In the genomic region with DNA sequence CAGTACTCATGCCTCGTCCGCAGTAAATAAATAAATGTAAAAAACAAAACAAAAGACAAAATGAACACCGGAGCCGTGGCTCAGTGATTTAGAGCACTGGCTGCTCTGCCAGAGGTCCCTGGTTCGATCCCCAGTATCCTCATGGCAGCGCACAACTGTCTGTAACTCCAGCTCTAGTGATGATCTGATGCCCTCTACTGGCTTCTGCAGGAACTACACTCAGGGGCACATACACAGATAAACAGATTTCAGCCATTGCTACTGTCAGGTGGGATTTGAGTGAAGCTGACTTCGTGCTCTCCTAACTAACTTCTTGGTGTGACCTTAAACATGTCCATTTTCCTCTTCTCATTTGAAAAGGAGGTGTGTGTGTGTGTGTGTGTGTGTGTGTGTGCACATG, we compare ENCODE assay signal across 21 mouse cellular contexts.
DNase-seq lines count a peak whose midpoint lies in the region; ATAC-seq and TF ChIP-seq lines count a peak whose summit lies in the region.
"Had no signal": no experiment of that assay in that cellular context is flagged by ENCODE, and none has a peak within 500 bp of the region (broad histone marks: within the 10 kb centered on the region; RNA-seq: fewer than 3 reads in every experiment).

No protein-coding gene starts in this region.

- WGBS in forebrain, postnatal 0 days: 95% methylated on average over 7 of the region's 7 CpGs
- WGBS in forebrain, embryonic 15.5 days: 97% methylated on average over 7 of the region's 7 CpGs
- 98% methylated on average over 7 of the region's 7 CpGs for WGBS in thymus, adult 2 months

- no peak for DNase-seq in forebrain, postnatal 0 days
- DNase-seq in left cerebral cortex, adult 2 months (ENCODE audit: extremely low spot score in 1 of 2, low spot score in 2 of 2): no peak
- no peak for DNase-seq in left cerebral cortex, postnatal 36 days (ENCODE audit: low spot score in 2 of 2)
- DNase-seq in thymus, adult 2 months: no peak
- no peak for DNase-seq in thymus, postnatal 10 days (ENCODE audit: low spot score in 2 of 2)
- no peak for DNase-seq in urinary bladder, postnatal 36 days (ENCODE audit: low spot score in 2 of 2)
- DNase-seq: adrenal gland, postnatal 14 days; cerebellum, adult 11-12 months; cerebellum, postnatal 25 days; embryo, embryonic 11 days; gastrocnemius, postnatal 14 days; heart, adult 18-20 months; heart, postnatal 36 days; kidney, adult 2 months; kidney, postnatal 14 days; liver, embryonic 13.5 days; lung, postnatal 10 days had no signal

- no peaks in the 10 kb centered on the region for H3K27me3 ChIP-seq in forebrain, postnatal 0 days (ENCODE audit: insufficient read depth, low read length)
- no peaks in the 10 kb centered on the region for H3K27me3 ChIP-seq in forebrain, embryonic 15.5 days
- H3K27me3 ChIP-seq in thymus, adult 2 months (ENCODE audit: control insufficient read depth, insufficient read depth, low read length): no peaks in the 10 kb centered on the region
- H3K27me3 ChIP-seq: liver, embryonic 13.5 days had no signal

- H3K4me3 ChIP-seq in forebrain, postnatal 0 days (ENCODE audit: low read depth, low read length): no peak overlapping the region
- no peak overlapping the region for H3K4me3 ChIP-seq in forebrain, embryonic 15.5 days
- no peak overlapping the region for H3K4me3 ChIP-seq in left cerebral cortex, adult 2 months
- H3K4me3 ChIP-seq in thymus, adult 2 months (ENCODE audit: control insufficient read depth, insufficient read depth, low read length): no peak overlapping the region
- H3K4me3 ChIP-seq: liver, embryonic 13.5 days had no signal

- no peak overlapping the region for H3K27ac ChIP-seq in forebrain, postnatal 0 days (ENCODE audit: low read depth, low read length)
- H3K27ac ChIP-seq in forebrain, embryonic 15.5 days (replicated peaks): no peak overlapping the region
- no peak overlapping the region for H3K27ac ChIP-seq in left cerebral cortex, adult 2 months
- no peak overlapping the region for H3K27ac ChIP-seq in thymus, adult 2 months (ENCODE audit: control insufficient read depth, insufficient read depth, low read length)
- H3K27ac ChIP-seq: liver, embryonic 13.5 days had no signal

- no peak overlapping the region for H3K4me2 ChIP-seq in forebrain, postnatal 0 days (ENCODE audit: low read depth)
- H3K4me2 ChIP-seq in forebrain, embryonic 15.5 days (replicated peaks): no peak overlapping the region
- H3K4me2 ChIP-seq: liver, embryonic 13.5 days had no signal

- no peaks in the 10 kb centered on the region for H3K9me3 ChIP-seq in forebrain, postnatal 0 days (ENCODE audit: low read length)
- H3K9me3 ChIP-seq in forebrain, embryonic 15.5 days: no peaks in the 10 kb centered on the region

- no peak for ATAC-seq in forebrain, postnatal 0 days
- no peak for ATAC-seq in forebrain, embryonic 15.5 days (replicated peaks)
- ATAC-seq in megakaryocyte progenitor cell, adult 5-6 weeks (replicated peaks; ENCODE audit: poor library complexity): 0 out of 2 replicates have a peak, but pooled peaks have one; percentile 44
- ATAC-seq: hindbrain, embryonic 16.5 days; midbrain, embryonic 16.5 days had no signal

- TF ChIP-seq CTCF in forebrain, postnatal 0 days (IDR thresholded peaks at IDR 0.05; ENCODE audit: low read depth): peak; percentile 38
- TF ChIP-seq CTCF in left cerebral cortex, adult 2 months (IDR thresholded peaks at IDR 0.05): peak; percentile 18
- 0 out of 2 replicates have a peak, but pooled peaks have one; percentile 30 for TF ChIP-seq CTCF in thymus, adult 2 months (IDR thresholded peaks at IDR 0.05; ENCODE audit: borderline replicate concordance, control insufficient read depth, extremely low read depth, insufficient read depth, low read length, poor library complexity)

- no peak overlapping the region for H3K9ac ChIP-seq in forebrain, postnatal 0 days
- H3K9ac ChIP-seq in forebrain, embryonic 15.5 days (replicated peaks): no peak overlapping the region
- H3K9ac ChIP-seq: liver, embryonic 13.5 days had no signal

- no peaks in the 10 kb centered on the region for H3K4me1 ChIP-seq in forebrain, postnatal 0 days (ENCODE audit: insufficient read depth)
- peaks cover 6% of the 10 kb centered on the region for H3K4me1 ChIP-seq in forebrain, embryonic 15.5 days
- H3K4me1 ChIP-seq in thymus, adult 2 months (replicated peaks; ENCODE audit: control insufficient read depth, insufficient read depth, low read length): no peaks in the 10 kb centered on the region
- H3K4me1 ChIP-seq: liver, embryonic 13.5 days had no signal

- no peaks in the 10 kb centered on the region for H3K36me3 ChIP-seq in forebrain, postnatal 0 days (ENCODE audit: insufficient read depth)
- no peaks in the 10 kb centered on the region for H3K36me3 ChIP-seq in forebrain, embryonic 15.5 days
- H3K36me3 ChIP-seq in thymus, adult 2 months (ENCODE audit: control insufficient read depth, insufficient read depth, low read length): no peaks in the 10 kb centered on the region
- H3K36me3 ChIP-seq: liver, embryonic 13.5 days had no signal

- TF ChIP-seq POLR2A in thymus, adult 2 months (IDR thresholded peaks at IDR 0.05; ENCODE audit: control insufficient read depth, extremely low read depth, insufficient read depth, low read length, poor library complexity): no peak

- intact Hi-C loops in left cerebral cortex, adult 2 months (cut with DNase I): no loop called here
- intact Hi-C loops in left cerebral cortex, postnatal 36 days (cut with DNase I): no loop called here
